Mouse (Mus musculus) Patski (cell line): Measurements from ENCODE around the gene Myrf. TPM values are rescaled to one million over a fixed set of nuclear protein-coding genes. Genes with fewer than 3 reads are reported as not detected.

Source experiments
- ATAC-seq: fragments of 100-300 bp; one replicate; pipeline ENCODE4 v1.8.0; 2021
- CTCF ChIA-PET: fragments of 350-600 bp; sonication (Branson Sonifier 250); formaldehyde crosslinking; loops from one replicate; lab custom pipeline; 2022; ENCODE audit warnings: inconsistent platforms; lab: Charles Lee
- POLR2A ChIA-PET: fragments of 350-600 bp; sonication (Branson Sonifier 250); formaldehyde crosslinking; loops from one replicate; lab custom pipeline; 2022; ENCODE audit warnings: antibody characterized with exemption, inconsistent platforms; lab: Charles Lee
- DNase-seq: peaks from one replicate; pipeline ENCODE4 v3.0.0-alpha.2; 2011; ENCODE audit warnings: low read depth, low spot score
- H3K27me3 ChIP-seq: fragments of 371-371 bp; one replicate; pipeline ENCODE4 v1.5.1; 2021
- CTCF ChIP-seq: fragments of 100-300 bp; IDR thresholded peaks from one replicate; pipeline ENCODE4 v1.5.1; 2021
- in situ Hi-C: fragments of 300-500 bp; cut with MboI; formaldehyde crosslinking; loops from 3 replicates; pipeline ENCODE4 v1.11.1; 2018; ENCODE audit warnings: low pct_unique_long_range_greater_than_20kb, mixed read lengths
- polyA plus RNA-seq: library from polyadenylated mRNA; unstranded; gene quantifications from one replicate; pipeline ENCODE4 v1.2.3, GENCODE M21; 2021

Gene Myrf
- polyA plus RNA-seq, 1 experiment from 2014 or later = 0.45 TPM

DNA sequence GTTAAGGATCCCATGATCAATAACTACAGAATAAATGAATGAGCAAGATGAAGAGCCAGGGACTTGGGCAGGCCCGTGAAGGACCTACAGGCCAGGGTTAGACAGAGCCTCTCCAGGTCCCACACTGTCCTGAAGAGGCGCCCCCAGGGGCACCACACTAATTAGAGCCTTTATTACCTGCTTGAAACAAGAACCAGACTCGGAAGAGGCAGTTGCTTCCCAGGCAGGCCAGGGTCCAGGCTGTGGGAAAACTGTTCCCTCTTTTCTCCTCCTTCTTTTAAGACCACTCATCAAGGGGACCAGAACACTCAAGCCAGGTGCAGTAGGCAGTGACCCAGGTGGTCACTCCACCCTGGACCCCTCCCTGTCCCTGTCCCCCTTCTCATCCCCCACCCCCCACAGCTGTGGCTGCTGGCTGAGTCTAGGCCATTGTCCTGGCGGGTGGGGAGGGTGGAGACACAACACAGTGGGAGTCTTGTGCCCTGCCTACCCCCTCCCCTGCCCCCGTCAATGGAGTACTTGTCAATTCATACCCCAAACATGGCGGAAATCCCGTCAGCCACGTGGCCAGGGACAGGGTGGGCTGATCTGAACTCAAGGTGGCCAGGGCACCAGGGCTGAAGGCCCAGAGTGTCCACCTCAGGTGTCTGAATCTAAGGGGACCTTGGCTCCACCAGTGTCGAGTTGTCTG lies 8.1 kb downstream of the Myrf start:
- CTCF ChIA-PET = interaction anchor here (1.6 kb wide), 1 partner anchor 11 kb away, joined by 5 read pairs; no protein-coding TSS in a partner anchor
- ATAC-seq (no peak), DNase-seq (no peak)
- TF ChIP-seq CTCF = no peak
- peaks cover 54% of the 10 kb centered on the region for H3K27me3 ChIP-seq
- POLR2A ChIA-PET = no interaction called here
- in situ Hi-C loops = no loop called here

DNA sequence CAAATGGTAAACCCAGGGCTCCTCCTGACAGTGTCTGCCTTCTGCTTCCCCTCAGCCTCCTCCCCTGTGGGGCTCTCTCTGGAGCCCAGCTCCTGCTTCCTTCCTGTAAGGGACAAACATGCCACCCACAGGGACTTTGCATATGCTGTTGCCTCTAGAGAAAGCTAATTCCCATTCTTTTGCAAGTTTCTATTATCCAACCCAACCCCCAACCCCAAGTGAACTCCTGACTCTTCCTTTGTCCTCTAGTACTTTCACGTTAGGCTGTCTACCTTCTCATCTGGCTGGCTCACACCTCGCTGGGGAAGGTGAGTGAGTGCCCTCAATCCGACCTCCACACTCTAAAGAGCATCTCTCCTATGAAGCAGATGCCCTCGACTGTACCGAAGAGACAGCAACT lies 8.7 kb downstream of the Myrf start:
- peaks cover 60% of the 10 kb centered on the region for H3K27me3 ChIP-seq
- ATAC-seq (no peak), DNase-seq (no peak)
- POLR2A ChIA-PET = no interaction called here
- no peak for TF ChIP-seq CTCF
- in situ Hi-C loops = no loop called here
- CTCF ChIA-PET = no interaction called here

- no peak for TF ChIP-seq CTCF
- in situ Hi-C loops = no loop called here
- ChIA-PET CTCF (no interaction called here), POLR2A (no interaction called here)
- ATAC-seq = no peak
- no peak for DNase-seq
- peaks cover 63% of the 10 kb centered on the region for H3K27me3 ChIP-seq
Measured at GRCm38 (mm10) chr19:10231016-10231415, 9.5 kb downstream of the Myrf start.

GRCm38 (mm10) chr19:10225767-10226166 lies 14.8 kb downstream of the Myrf start:
- DNase-seq (no peak), ATAC-seq (no peak)
- ChIA-PET POLR2A (no interaction called here), CTCF (interaction anchor here (1.5 to 2.6 kb wide), 2 partner anchors 13 to 15 kb away, joined by 3 to 8 read pairs; partner anchors contain the start of gene Myrf)
- H3K27me3 ChIP-seq = peaks cover 40% of the 10 kb centered on the region
- in situ Hi-C loops = no loop called here
- TF ChIP-seq CTCF = no peak

GRCm38 (mm10) chr19:10224637-10225453 lies 15.7 kb downstream of the Myrf start:
- H3K27me3 ChIP-seq = peaks cover 38% of the 10 kb centered on the region
- CTCF ChIA-PET = interaction anchor here (2.6 kb wide), 1 partner anchor 14 kb away, joined by 8 read pairs; no protein-coding TSS in a partner anchor
- TF ChIP-seq CTCF = no peak
- ATAC-seq (no peak), DNase-seq (no peak)
- in situ Hi-C loops = no loop called here
- POLR2A ChIA-PET = no interaction called here

- H3K27me3 ChIP-seq = peaks cover 25% of the 10 kb centered on the region
- in situ Hi-C loops = no loop called here
- DNase-seq (no peak), ATAC-seq (no peak)
- TF ChIP-seq CTCF = no peak
- ChIA-PET POLR2A (no interaction called here), CTCF (no interaction called here)
Measured at GRCm38 (mm10) chr19:10223561-10223960, 17.0 kb downstream of the Myrf start.

DNA sequence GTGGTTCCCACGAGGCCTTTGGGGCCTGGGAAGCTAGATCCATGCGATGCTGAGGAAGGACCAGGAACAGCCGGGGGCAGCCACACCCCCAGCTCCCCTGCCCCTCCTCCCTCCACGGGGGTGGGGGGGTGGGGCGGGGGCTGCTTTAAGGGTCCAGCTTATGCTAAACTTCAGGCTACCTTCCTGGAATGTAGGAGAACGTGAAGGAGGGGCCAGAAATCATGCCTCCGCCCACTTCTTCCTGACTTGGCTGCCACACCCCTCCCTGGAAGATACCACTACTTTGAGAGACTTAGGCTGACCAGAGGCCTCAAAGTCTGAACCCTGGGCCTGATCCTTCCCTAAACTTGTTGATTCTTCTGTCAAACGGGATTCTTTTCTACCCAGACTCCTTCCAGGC lies 17.9 kb downstream of the Myrf start:
- CTCF ChIA-PET = interaction anchor here (0.7 to 1.0 kb wide), 2 partner anchors 9 to 15 kb away, joined by 3 read pairs; no protein-coding TSS in a partner anchor
- POLR2A ChIA-PET = no interaction called here
- TF ChIP-seq CTCF = no peak
- peaks cover 18% of the 10 kb centered on the region for H3K27me3 ChIP-seq
- in situ Hi-C loops = no loop called here
- peak; percentile 10 for ATAC-seq
- no peak for DNase-seq

DNA sequence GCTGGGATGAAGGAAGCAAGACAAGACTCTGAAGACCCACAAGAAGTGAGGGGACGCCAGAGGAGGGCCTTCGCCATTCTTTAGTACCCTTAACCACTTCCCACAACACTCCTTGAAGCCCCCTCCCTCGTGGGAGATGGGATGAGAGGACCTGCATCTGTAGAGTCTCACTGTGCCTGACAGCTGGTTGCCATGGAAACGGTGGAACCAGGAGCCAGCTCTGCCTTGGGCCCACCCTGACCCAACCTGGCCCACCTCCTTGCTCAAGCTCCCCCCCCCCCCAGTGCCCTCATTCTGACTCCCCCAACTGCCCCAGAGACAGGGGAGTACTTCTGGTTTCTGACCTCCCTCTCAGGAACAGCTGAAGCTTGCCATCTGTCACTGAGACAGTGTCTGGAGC lies 19.0 kb downstream of the Myrf start:
- ATAC-seq (no peak), DNase-seq (no peak)
- CTCF ChIA-PET = interaction anchor here (0.8 to 2.8 kb wide), 3 partner anchors 9 to 19 kb away, joined by 3 to 17 read pairs (median 4); no protein-coding TSS in a partner anchor
- in situ Hi-C loops = no loop called here
- TF ChIP-seq CTCF = no peak
- POLR2A ChIA-PET = no interaction called here
- H3K27me3 ChIP-seq = peaks cover 15% of the 10 kb centered on the region

DNA sequence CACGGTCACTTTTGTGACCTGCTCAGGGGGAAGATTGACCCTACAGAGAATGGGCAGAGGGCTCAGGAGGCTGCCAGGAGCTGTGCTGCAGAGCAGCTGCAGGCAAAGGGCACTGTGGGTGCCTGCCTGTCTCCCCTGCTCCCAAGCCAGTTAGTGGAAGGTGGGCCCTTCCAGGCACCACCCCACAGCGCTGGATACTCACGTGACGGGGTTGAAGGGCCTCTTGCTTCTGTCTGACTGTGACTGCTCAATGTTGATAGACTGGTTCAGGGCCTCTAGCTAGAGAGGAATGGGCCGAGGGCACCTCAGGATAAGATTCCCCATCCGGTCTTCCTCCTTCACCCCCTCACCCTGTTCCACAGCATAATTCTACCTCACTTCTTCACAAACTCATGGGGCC lies 21.0 kb downstream of the Myrf start:
- CTCF ChIA-PET = interaction anchor here (0.8 to 2.8 kb wide), 7 partner anchors 8 to 220 kb away, joined by 3 to 17 read pairs (median 3); no protein-coding TSS in a partner anchor
- DNase-seq (no peak), ATAC-seq (no peak)
- TF ChIP-seq CTCF = no peak
- POLR2A ChIA-PET = no interaction called here
- H3K27me3 ChIP-seq = peaks cover 11% of the 10 kb centered on the region
- in situ Hi-C loops = no loop called here

- DNase-seq (no peak), ATAC-seq (no peak)
- POLR2A ChIA-PET = no interaction called here
- in situ Hi-C loops = no loop called here
- H3K27me3 ChIP-seq = peaks cover 11% of the 10 kb centered on the region
- CTCF ChIA-PET = interaction anchor here (0.8 to 2.8 kb wide), 8 partner anchors 8 to 219 kb away, joined by 3 to 17 read pairs (median 3); no protein-coding TSS in a partner anchor
- TF ChIP-seq CTCF = no peak
Measured at GRCm38 (mm10) chr19:10219108-10219507, 21.4 kb downstream of the Myrf start.
